Mouse (Mus musculus) embryonic facial prominence, embryonic 15.5 days (tissue): ENCODE results near the gene Ccr6. TPM values are rescaled to one million over a fixed set of nuclear protein-coding genes. Genes with fewer than 3 reads are reported as not detected.
"Not testable (repeated sequence)": the region's sequence is repeated elsewhere in the genome, so short reads cannot be mapped to it uniquely, and the experiment has no call there.

ENCODE experiments used
- ATAC-seq: fragments of 200-750 bp; cut with Nextera tagmentation; 2 replicates; pipeline ENCODE4 v1.8.0; 2017; ENCODE audit warnings: low read depth, moderate TSS enrichment; ENCODE audit not compliant: insufficient number of reproducible peaks, low FRiP score, low TSS enrichment
- H3K27ac ChIP-seq: fragments of 300-500 bp; sonication (generic); replicated peaks from 2 replicates; pipeline ENCODE4 v1.5.1; 2015; ENCODE audit warnings: mild to moderate bottlenecking, inconsistent platforms
- H3K27me3 ChIP-seq: fragments of 300-500 bp; sonication (generic); 2 replicates; pipeline ENCODE4 v1.6.1; 2015; ENCODE audit warnings: inconsistent platforms
- H3K36me3 ChIP-seq: fragments of 300-500 bp; sonication (generic); 2 replicates; pipeline ENCODE4 v1.6.1; 2015; ENCODE audit warnings: mild to moderate bottlenecking, inconsistent platforms
- H3K4me1 ChIP-seq: fragments of 300-500 bp; sonication (generic); 2 replicates; pipeline ENCODE4 v1.6.1; 2015; ENCODE audit warnings: inconsistent platforms
- H3K4me2 ChIP-seq: fragments of 300-500 bp; sonication (generic); replicated peaks from 2 replicates; pipeline ENCODE4 v1.6.1; 2015; ENCODE audit warnings: mild to moderate bottlenecking, inconsistent platforms
- H3K4me3 ChIP-seq: fragments of 300-500 bp; sonication (generic); replicated peaks from 2 replicates; pipeline ENCODE4 v1.5.1; 2015; ENCODE audit warnings: mild to moderate bottlenecking, inconsistent platforms
- H3K9ac ChIP-seq: fragments of 300-500 bp; sonication (generic); 2 replicates; pipeline ENCODE4 v1.6.1; 2015; ENCODE audit warnings: inconsistent platforms
- H3K9me3 ChIP-seq: fragments of 300-500 bp; sonication (generic); replicated peaks from 2 replicates; pipeline ENCODE4 v1.6.1; 2016; ENCODE audit warnings: inconsistent platforms
- WGBS: fragments of 180-500 bp; shearing (Covaris S2); methylation state at CpG from one replicate; pipeline ENCODE4 v1.1.7; 2015; 5-methylcytosine and 5-hydroxymethylcytosine counted together
- polyA plus RNA-seq: library from polyadenylated mRNA; unstranded; fragments of >200 nt; fragmentation: Nextera tagmentation; extraction: Ambion mirVana; gene quantifications from 2 replicates; pipeline ENCODE4 v1.2.1, GENCODE M21; 2015

The Ccr6 gene
- polyA plus RNA-seq, result 0.37 TPM in 1 of 2 replicates, not detected in the other

GRCm38 (mm10) chr17:8235743-8236142, at the start of gene Ccr6:
TSS of gene Ccr6 (plus strand) at chr17:8236043.
- Histone ChIP-seq H3K27ac (no peak within 1 kb of the TSS), H3K27me3 (no peaks in the 10 kb centered on the region), H3K9me3 (no peaks in the 10 kb centered on the region), H3K4me3 (no peak within 1 kb of the TSS), H3K36me3 (no peaks in the 10 kb centered on the region), H3K9ac (no peak within 1 kb of the TSS), H3K4me2 (no peak within 1 kb of the TSS), H3K4me1 (no peaks in the 10 kb centered on the region)
- WGBS, result 75% methylated on average over 3 of the region's 3 CpGs
- no peak for ATAC-seq

- ATAC-seq, result no peak
- Histone ChIP-seq H3K4me3 (no peak overlapping the region), H3K9ac (no peak overlapping the region), H3K27ac (no peak overlapping the region), H3K4me2 (no peak overlapping the region), H3K9me3 (no peaks in the 10 kb centered on the region), H3K36me3 (peaks cover 37% of the 10 kb centered on the region), H3K27me3 (no peaks in the 10 kb centered on the region), H3K4me1 (no peaks in the 10 kb centered on the region)
- 84% methylated on average over 8 of the region's 8 CpGs for WGBS
These were observed 42.2 kb upstream of the Ccr6 start for GRCm38 (mm10) chr17:8193678-8194077.

- peaks cover 23% of the 10 kb centered on the region for H3K36me3 ChIP-seq
- no peak overlapping the region for H3K27ac ChIP-seq
- no peak overlapping the region for H3K9ac ChIP-seq
- H3K27me3 ChIP-seq, result no peaks in the 10 kb centered on the region
- ATAC-seq, result no peak
- H3K4me1 ChIP-seq, result no peaks in the 10 kb centered on the region
- H3K4me3 ChIP-seq, result no peak overlapping the region
- no peaks in the 10 kb centered on the region for H3K9me3 ChIP-seq
- WGBS, result 87% methylated on average over 8 of the region's 8 CpGs
- no peak overlapping the region for H3K4me2 ChIP-seq
These were observed 40.0 kb upstream of the Ccr6 start for GRCm38 (mm10) chr17:8195685-8196376.

- WGBS, result 68% methylated on average over 3 of the region's 3 CpGs
- H3K27me3 ChIP-seq, result no peaks in the 10 kb centered on the region
- H3K9me3 ChIP-seq, result no peaks in the 10 kb centered on the region
These were observed 38.2 kb upstream of the Ccr6 start for GRCm38 (mm10) chr17:8197652-8198051.

GRCm38 (mm10) chr17:8199067-8199935, 36.5 kb upstream of the Ccr6 start:
- no peak overlapping the region for H3K27ac ChIP-seq
- no peaks in the 10 kb centered on the region for H3K4me1 ChIP-seq
- WGBS, result 87% methylated on average over 11 of the region's 11 CpGs
- no peak for ATAC-seq
- no peak overlapping the region for H3K9ac ChIP-seq
- H3K4me3 ChIP-seq, result no peak overlapping the region
- no peaks in the 10 kb centered on the region for H3K27me3 ChIP-seq
- H3K36me3 ChIP-seq, result 0 out of 2 replicates have a peak, but pooled peaks cover 12% of the 10 kb centered on the region
- no peak overlapping the region for H3K4me2 ChIP-seq
- H3K9me3 ChIP-seq, result no peaks in the 10 kb centered on the region

More at GRCm38 (mm10) chr17:8197652-8198051, 38.2 kb upstream of the Ccr6 start:
- Histone ChIP-seq H3K4me1 (no peaks in the 10 kb centered on the region), H3K9ac (no peak overlapping the region), H3K4me3 (no peak overlapping the region), H3K27ac (no peak overlapping the region), H3K4me2 (no peak overlapping the region), H3K36me3 (peaks cover 17% of the 10 kb centered on the region; the same call in 1 of the 2 replicates)
- ATAC-seq, result no peak

- H3K9ac ChIP-seq, result no peak overlapping the region
- no peaks in the 10 kb centered on the region for H3K4me1 ChIP-seq
- 81% methylated on average over 1 of the region's 1 CpGs for WGBS
- ATAC-seq, result no peak
- no peaks in the 10 kb centered on the region for H3K9me3 ChIP-seq
- 0 out of 2 replicates have a peak, but pooled peaks cover 6% of the 10 kb centered on the region for H3K36me3 ChIP-seq
- H3K4me2 ChIP-seq, result no peak overlapping the region
- no peak overlapping the region for H3K4me3 ChIP-seq
- no peaks in the 10 kb centered on the region for H3K27me3 ChIP-seq
- no peak overlapping the region for H3K27ac ChIP-seq
These were observed 35.9 kb upstream of the Ccr6 start for GRCm38 (mm10) chr17:8199936-8200330.

GRCm38 (mm10) chr17:8203487-8203886, 32.4 kb upstream of the Ccr6 start:
- Histone ChIP-seq H3K4me3 (no peak overlapping the region), H3K9me3 (no peaks in the 10 kb centered on the region), H3K4me1 (no peaks in the 10 kb centered on the region), H3K27me3 (no peaks in the 10 kb centered on the region), H3K9ac (no peak overlapping the region), H3K27ac (no peak overlapping the region), H3K4me2 (no peak overlapping the region), H3K36me3 (no peaks in the 10 kb centered on the region)
- no peak for ATAC-seq
- 61% methylated on average over 1 of the region's 1 CpGs for WGBS

GRCm38 (mm10) chr17:8205221-8205631, 30.6 kb upstream of the Ccr6 start:
- not testable (repeated sequence) for H3K9ac ChIP-seq, H3K27me3 ChIP-seq, H3K9me3 ChIP-seq, H3K27ac ChIP-seq, H3K4me2 ChIP-seq, ATAC-seq, H3K4me1 ChIP-seq, H3K36me3 ChIP-seq, H3K4me3 ChIP-seq
- 61% methylated on average over 1 of the region's 1 CpGs for WGBS

GRCm38 (mm10) chr17:8206691-8207090, 29.2 kb upstream of the Ccr6 start:
- Histone ChIP-seq H3K9ac (no peak overlapping the region), H3K4me3 (no peak overlapping the region), H3K27me3 (no peaks in the 10 kb centered on the region), H3K4me2 (no peak overlapping the region), H3K9me3 (no peaks in the 10 kb centered on the region), H3K4me1 (no peaks in the 10 kb centered on the region), H3K27ac (no peak overlapping the region), H3K36me3 (no peaks in the 10 kb centered on the region)
- ATAC-seq, result no peak
- WGBS, result 77% methylated on average over 5 of the region's 5 CpGs

- H3K9ac ChIP-seq, result no peak overlapping the region
- H3K4me1 ChIP-seq, result no peaks in the 10 kb centered on the region
- H3K27ac ChIP-seq, result no peak overlapping the region
- no peaks in the 10 kb centered on the region for H3K36me3 ChIP-seq
- H3K4me3 ChIP-seq, result no peak overlapping the region
- H3K27me3 ChIP-seq, result no peaks in the 10 kb centered on the region
- no peak overlapping the region for H3K4me2 ChIP-seq
- WGBS, result 88% methylated on average over 2 of the region's 2 CpGs
- no peak for ATAC-seq
- H3K9me3 ChIP-seq, result no peaks in the 10 kb centered on the region
These were observed 26.1 kb upstream of the Ccr6 start for GRCm38 (mm10) chr17:8209696-8210095.

GRCm38 (mm10) chr17:8210170-8210569, 25.7 kb upstream of the Ccr6 start:
- Histone ChIP-seq H3K36me3 (no peaks in the 10 kb centered on the region), H3K4me1 (no peaks in the 10 kb centered on the region), H3K27me3 (no peaks in the 10 kb centered on the region), H3K27ac (no peak overlapping the region), H3K4me2 (no peak overlapping the region), H3K9me3 (no peaks in the 10 kb centered on the region), H3K9ac (no peak overlapping the region), H3K4me3 (no peak overlapping the region)
- WGBS, result 49% methylated on average over 3 of the region's 3 CpGs
- no peak for ATAC-seq
